ENCODE assay signal across 22 mouse cellular contexts in the genomic region with DNA sequence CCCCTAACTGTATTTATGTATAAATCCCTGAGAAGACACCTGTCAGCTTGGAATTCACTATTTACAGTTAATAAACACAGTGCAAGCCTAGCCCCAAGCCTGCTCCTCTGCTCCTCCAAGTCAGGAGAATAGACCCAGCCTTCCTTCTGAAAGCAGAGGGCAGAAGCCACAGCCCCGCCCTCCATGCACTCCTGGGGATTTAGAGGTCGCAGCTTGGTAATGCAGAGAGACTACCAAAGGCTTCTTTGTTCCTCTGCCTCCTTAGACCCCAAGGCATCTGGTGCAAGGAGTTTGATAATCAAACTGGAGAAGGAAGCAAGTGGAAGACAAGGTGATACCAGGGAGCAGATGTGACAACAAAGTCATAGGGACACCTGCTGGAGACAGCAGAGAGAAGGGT.
"Had no signal": no experiment of that assay in that cellular context is flagged by ENCODE, and none has a peak within 500 bp of the region (broad histone marks: within the 10 kb centered on the region; RNA-seq: fewer than 3 reads in every experiment).

No protein-coding gene starts in this region.

- H3K27ac ChIP-seq: intestine, embryonic 15.5 days; left cerebral cortex, adult 2 months; liver, embryonic 13.5 days; macrophage; midbrain, embryonic 12.5 days; midbrain, embryonic 15.5 days; neural tube, embryonic 13.5 days; stomach, embryonic 15.5 days had no signal

- DNase-seq: kidney, adult 11 months; kidney, adult 8-10 months; kidney, postnatal 14 days; layer of hippocampus, adult 9-11 months; layer of hippocampus, postnatal 36 days; liver, embryonic 13.5 days; lung, adult 2 months; lung, postnatal 14 days; retina, postnatal 1 day; right cerebral cortex, postnatal 25 days; spleen, adult 18-20 months; thymus, adult 2 months; thymus, postnatal 14 days; thymus, postnatal 4 days had no signal

- H3K4me2 ChIP-seq: intestine, embryonic 15.5 days; liver, embryonic 13.5 days; midbrain, embryonic 12.5 days; midbrain, embryonic 15.5 days; neural tube, embryonic 13.5 days; stomach, embryonic 15.5 days had no signal

- H3K4me3 ChIP-seq: intestine, embryonic 15.5 days; left cerebral cortex, adult 2 months; liver, embryonic 13.5 days; midbrain, embryonic 12.5 days; midbrain, embryonic 15.5 days; myocyte; neural tube, embryonic 13.5 days; stomach, embryonic 15.5 days had no signal

- ATAC-seq: intestine, embryonic 15.5 days; midbrain, embryonic 15.5 days had no signal

- H3K36me3 ChIP-seq: intestine, embryonic 15.5 days; liver, embryonic 13.5 days; midbrain, embryonic 12.5 days; midbrain, embryonic 15.5 days; neural tube, embryonic 13.5 days; stomach, embryonic 15.5 days had no signal

- H3K4me1 ChIP-seq: liver, embryonic 13.5 days had no signal

- H3K9me3 ChIP-seq: intestine, embryonic 15.5 days; liver, embryonic 13.5 days; midbrain, embryonic 12.5 days; midbrain, embryonic 15.5 days; neural tube, embryonic 13.5 days; stomach, embryonic 15.5 days had no signal

- H3K9ac ChIP-seq: intestine, embryonic 15.5 days; liver, embryonic 13.5 days; midbrain, embryonic 12.5 days; midbrain, embryonic 15.5 days; neural tube, embryonic 13.5 days; stomach, embryonic 15.5 days had no signal
